18 mouse cellular contexts compared by ENCODE assay signal in the genomic region with DNA sequence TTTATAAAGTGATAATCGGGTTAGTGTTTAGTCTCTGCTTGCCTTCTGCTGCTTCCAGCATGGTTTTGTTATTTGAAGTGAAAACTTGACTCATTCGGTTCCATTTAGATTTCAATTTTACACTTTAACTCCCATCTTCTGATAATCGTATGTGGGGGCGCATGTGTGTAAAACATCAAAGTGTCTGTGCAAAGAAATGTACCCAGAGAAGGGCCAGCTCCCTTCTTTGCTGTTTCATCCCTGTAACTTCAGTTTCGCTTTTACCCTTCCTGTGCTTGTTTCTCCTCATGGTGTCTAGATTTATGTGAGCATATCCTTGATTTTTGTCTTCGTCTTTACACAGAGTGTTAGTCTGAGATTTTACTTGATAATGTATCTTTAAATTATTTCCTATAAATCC.
DNase-seq lines count a peak whose midpoint lies in the region; ATAC-seq and TF ChIP-seq lines count a peak whose summit lies in the region.
"Had no signal": no experiment of that assay in that cellular context is flagged by ENCODE, and none has a peak within 500 bp of the region (broad histone marks: within the 10 kb centered on the region; RNA-seq: fewer than 3 reads in every experiment).

No protein-coding gene starts in this region.

- no peak overlapping the region for H3K9ac ChIP-seq in stomach, embryonic 16.5 days (ENCODE audit: low read length)
- H3K9ac ChIP-seq in midbrain, embryonic 11.5 days (ENCODE audit: low read length) = no peak overlapping the region
- H3K9ac ChIP-seq: heart, embryonic 12.5 days had no signal

- no peak overlapping the region for H3K4me3 ChIP-seq in layer of hippocampus, adult 2 months
- no peak overlapping the region for H3K4me3 ChIP-seq in stomach, embryonic 16.5 days (replicated peaks; ENCODE audit: low read length)
- H3K4me3 ChIP-seq in midbrain, embryonic 11.5 days (ENCODE audit: low read depth, low read length) = no peak overlapping the region
- H3K4me3 ChIP-seq: embryonic facial prominence, embryonic 10.5 days; gastrocnemius, adult 2 months; heart, embryonic 12.5 days had no signal

- no peaks in the 10 kb centered on the region for H3K27me3 ChIP-seq in stomach, embryonic 16.5 days (ENCODE audit: control insufficient read depth, insufficient read depth, low read length)
- no peaks in the 10 kb centered on the region for H3K27me3 ChIP-seq in midbrain, embryonic 11.5 days (ENCODE audit: control insufficient read depth, insufficient read depth, low read length)
- H3K27me3 ChIP-seq: heart, embryonic 12.5 days; Patski had no signal

- no peak for DNase-seq in layer of hippocampus, adult 2 months (ENCODE audit: low spot score in 2 of 2)
- no peak for DNase-seq in layer of hippocampus, adult 11-12 months (ENCODE audit: low spot score)
- peak; percentile 61 for DNase-seq in induced T-regulatory cell, adult 2 months (ENCODE audit: low read depth)
- DNase-seq in cerebellum, adult 8-10 months = no peak
- DNase-seq in midbrain, embryonic 11.5 days (ENCODE audit: low spot score, missing footprints) = no peak
- DNase-seq: adrenal gland, postnatal 25 days; cerebellum, adult 18-20 months; cerebellum, postnatal 10 days; gastrocnemius, adult 2 months; gastrocnemius, postnatal 25 days; heart, postnatal 36 days had no signal

- peaks cover 24% of the 10 kb centered on the region for H3K4me1 ChIP-seq in stomach, embryonic 16.5 days (ENCODE audit: control insufficient read depth, insufficient read depth, low read length)
- H3K4me1 ChIP-seq in midbrain, embryonic 11.5 days (ENCODE audit: control insufficient read depth, insufficient read depth, low read length) = 0 out of 2 replicates have a peak, but pooled peaks cover 3% of the 10 kb centered on the region
- H3K4me1 ChIP-seq: heart, embryonic 12.5 days had no signal

- no peak for TF ChIP-seq CTCF in layer of hippocampus, adult 2 months (conservative IDR thresholded peaks at IDR 0.05)

- H3K36me3 ChIP-seq in stomach, embryonic 16.5 days (ENCODE audit: control insufficient read depth, insufficient read depth, low read length) = no peaks in the 10 kb centered on the region
- no peaks in the 10 kb centered on the region for H3K36me3 ChIP-seq in midbrain, embryonic 11.5 days (ENCODE audit: control insufficient read depth, insufficient read depth, low read length)
- H3K36me3 ChIP-seq: embryonic facial prominence, embryonic 10.5 days; heart, embryonic 12.5 days had no signal

- peak overlapping the region; percentile 71 for H3K27ac ChIP-seq in layer of hippocampus, adult 2 months
- H3K27ac ChIP-seq in stomach, embryonic 16.5 days (ENCODE audit: low read length) = peak overlapping the region; percentile 33; the same call in 1 of the 2 replicates
- H3K27ac ChIP-seq in midbrain, embryonic 11.5 days (ENCODE audit: low read depth, low read length) = no peak overlapping the region
- H3K27ac ChIP-seq: embryonic facial prominence, embryonic 10.5 days; gastrocnemius, adult 2 months had no signal

- ATAC-seq in stomach, embryonic 16.5 days (ENCODE audit: insufficient read depth, low FRiP score) = no peak
- no peak for ATAC-seq in midbrain, embryonic 11.5 days (ENCODE audit: low FRiP score)
- ATAC-seq: activated CD4-positive, CD25-positive, alpha-beta regulatory T cell, adult 4 months; forebrain, embryonic 14.5 days; hindbrain, embryonic 16.5 days; Patski had no signal

- 77% methylated on average over 6 of the region's 6 CpGs for WGBS in stomach, embryonic 16.5 days
- WGBS in midbrain, embryonic 11.5 days = 95% methylated on average over 6 of the region's 6 CpGs

- H3K9me3 ChIP-seq in stomach, embryonic 16.5 days (replicated peaks; ENCODE audit: control insufficient read depth, low read length) = no peaks in the 10 kb centered on the region
- no peaks in the 10 kb centered on the region for H3K9me3 ChIP-seq in midbrain, embryonic 11.5 days (ENCODE audit: control insufficient read depth, low read length)
- H3K9me3 ChIP-seq: embryonic facial prominence, embryonic 10.5 days; heart, embryonic 12.5 days had no signal

- H3K4me2 ChIP-seq in stomach, embryonic 16.5 days (ENCODE audit: low read depth, low read length) = no peak overlapping the region
- H3K4me2 ChIP-seq in midbrain, embryonic 11.5 days = no peak overlapping the region
- H3K4me2 ChIP-seq: heart, embryonic 12.5 days had no signal
